21 mouse cellular contexts compared by ENCODE assay signal in the genomic region with DNA sequence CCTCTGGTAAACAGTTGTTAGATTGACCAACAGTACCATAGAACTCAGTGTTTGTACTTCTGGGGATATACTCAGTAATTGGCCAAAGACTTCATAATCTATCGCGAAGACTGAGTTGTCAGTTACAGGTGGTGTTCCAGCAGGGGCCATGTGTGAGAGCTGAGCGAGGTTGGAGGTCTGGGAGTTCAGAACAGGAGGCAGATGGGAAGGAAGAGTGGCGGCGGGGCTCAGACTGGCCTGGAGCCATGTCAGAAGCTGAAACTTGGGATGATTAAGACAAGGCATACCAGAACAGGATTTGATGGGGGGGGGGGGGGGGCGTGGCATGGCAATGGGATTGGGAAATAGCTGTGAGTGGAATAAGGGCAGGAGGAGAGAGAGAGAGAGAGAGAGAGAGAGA.
A peak's percentile ranks its signal among the peaks of the same experiment; 100 is the strongest.
DNase-seq lines count a peak whose midpoint lies in the region; ATAC-seq and TF ChIP-seq lines count a peak whose summit lies in the region.
"Had no signal": no experiment of that assay in that cellular context is flagged by ENCODE, and none has a peak within 500 bp of the region (broad histone marks: within the 10 kb centered on the region; RNA-seq: fewer than 3 reads in every experiment).

No protein-coding gene starts in this region.

- ATAC-seq in hindbrain, postnatal 0 days: no peak
- ATAC-seq in hindbrain, embryonic 16.5 days: no peak
- ATAC-seq: activated CD4-positive, CD25-positive, alpha-beta regulatory T cell, adult 4 months; CD4-positive, CD25-positive, alpha-beta regulatory T cell, adult 4 months; forebrain, embryonic 13.5 days; forebrain, embryonic 15.5 days; forebrain, postnatal 0 days; Patski had no signal

- no peaks in the 10 kb centered on the region for H3K27me3 ChIP-seq in hindbrain, postnatal 0 days (ENCODE audit: insufficient read depth, low read length)
- no peaks in the 10 kb centered on the region for H3K27me3 ChIP-seq in hindbrain, embryonic 16.5 days (replicated peaks; ENCODE audit: control insufficient read depth, insufficient read depth, low read length)
- H3K27me3 ChIP-seq: CH12.LX; forebrain, embryonic 13.5 days; forebrain, embryonic 15.5 days; Patski had no signal

- no peak overlapping the region for H3K27ac ChIP-seq in hindbrain, postnatal 0 days
- no peak overlapping the region for H3K27ac ChIP-seq in hindbrain, embryonic 16.5 days (ENCODE audit: low read depth, low read length)
- H3K27ac ChIP-seq: embryonic facial prominence, embryonic 10.5 days; embryonic facial prominence, embryonic 12.5 days; forebrain, embryonic 13.5 days; forebrain, embryonic 15.5 days had no signal

- no peak for TF ChIP-seq CTCF in hindbrain, postnatal 0 days (IDR thresholded peaks at IDR 0.05; ENCODE audit: low read depth)

- no peak overlapping the region for H3K4me3 ChIP-seq in hindbrain, postnatal 0 days (ENCODE audit: low read length)
- no peak overlapping the region for H3K4me3 ChIP-seq in hindbrain, embryonic 16.5 days (ENCODE audit: low read length)
- H3K4me3 ChIP-seq: embryonic facial prominence, embryonic 10.5 days; embryonic facial prominence, embryonic 12.5 days; forebrain, embryonic 13.5 days; forebrain, embryonic 15.5 days had no signal

- no peaks in the 10 kb centered on the region for H3K36me3 ChIP-seq in hindbrain, postnatal 0 days (ENCODE audit: insufficient read depth, low read length)
- no peaks in the 10 kb centered on the region for H3K36me3 ChIP-seq in hindbrain, embryonic 16.5 days (ENCODE audit: control insufficient read depth, insufficient read depth, low read length)
- H3K36me3 ChIP-seq: embryonic facial prominence, embryonic 10.5 days; embryonic facial prominence, embryonic 12.5 days; forebrain, embryonic 15.5 days; G1E had no signal

- H3K4me2 ChIP-seq in hindbrain, postnatal 0 days (ENCODE audit: low read depth, low read length): no peak overlapping the region
- no peak overlapping the region for H3K4me2 ChIP-seq in hindbrain, embryonic 16.5 days (ENCODE audit: low read length)
- H3K4me2 ChIP-seq: embryonic facial prominence, embryonic 12.5 days; forebrain, embryonic 13.5 days; forebrain, embryonic 15.5 days had no signal

- H3K4me1 ChIP-seq in hindbrain, postnatal 0 days (ENCODE audit: insufficient read depth, low read length): peaks cover 21% of the 10 kb centered on the region
- H3K4me1 ChIP-seq in hindbrain, embryonic 16.5 days (ENCODE audit: control insufficient read depth, insufficient read depth, low read depth, low read length): peaks cover 18% of the 10 kb centered on the region
- H3K4me1 ChIP-seq: embryonic facial prominence, embryonic 10.5 days had no signal

- WGBS in hindbrain, postnatal 0 days: 75% methylated on average over 5 of the region's 6 CpGs
- 80% methylated on average over 5 of the region's 6 CpGs for WGBS in hindbrain, embryonic 16.5 days

- H3K9me3 ChIP-seq in hindbrain, postnatal 0 days (ENCODE audit: low read length): no peaks in the 10 kb centered on the region
- H3K9me3 ChIP-seq in hindbrain, embryonic 16.5 days (ENCODE audit: control insufficient read depth, low read length): no peaks in the 10 kb centered on the region
- H3K9me3 ChIP-seq: embryonic facial prominence, embryonic 10.5 days; embryonic facial prominence, embryonic 12.5 days; forebrain, embryonic 13.5 days; forebrain, embryonic 15.5 days had no signal

- peak; percentile 52 to 79 for DNase-seq in cerebellum, postnatal 10 days
- DNase-seq in cerebellum, adult 18-20 months: no peak
- DNase-seq in hindbrain, postnatal 0 days (ENCODE audit: low spot score): peak; percentile 33
- DNase-seq in lung, postnatal 10 days: peak; percentile 6
- DNase-seq in lung, postnatal 14 days: no peak
- DNase-seq: adrenal gland, adult 8-10 months; adrenal gland, postnatal 14 days; adrenal gland, postnatal 36 days; B cell, adult 2 months; cerebellum, adult 9-10 months; forebrain, postnatal 0 days had no signal

- no peak overlapping the region for H3K9ac ChIP-seq in hindbrain, postnatal 0 days (replicated peaks; ENCODE audit: low read length)
- H3K9ac ChIP-seq in hindbrain, embryonic 16.5 days (ENCODE audit: low read depth, low read length): no peak overlapping the region
- H3K9ac ChIP-seq: embryonic facial prominence, embryonic 12.5 days; forebrain, embryonic 13.5 days; forebrain, embryonic 15.5 days; forebrain, postnatal 0 days had no signal

Comparison
In these comparisons a context has a peak if more than half of its experiments do, and no peak if none do; other contexts are left out.
1. DNase-seq: peak in cerebellum, postnatal 10 days (2 of 2), hindbrain, postnatal 0 days (single experiment) and lung, postnatal 10 days (single experiment); none in cerebellum, adult 18-20 months (0 of 2) and lung, postnatal 14 days (single experiment).